Mouse (Mus musculus): ENCODE measurements around the gene Srpr. TPM values are rescaled to one million over a fixed set of nuclear protein-coding genes. Genes with fewer than 3 reads are reported as not detected.
A peak's percentile ranks its signal among the peaks of the same experiment; 100 is the strongest.

Srpr gene
- 100 to 1,000 TPM; 113 to 118 TPM for total RNA-seq (2021)
- long read RNA-seq, experiment 1, transcript Srpr-201 (14 exons, 2,993 nt), result major isoform, 176 of 203 reads
- long read RNA-seq, experiment 1, partial matches to known transcripts, result 9 of 203 reads
- long read RNA-seq, experiment 1, other reads (novel, unspliced or antisense), result 18 of 203 reads
- long read RNA-seq, experiment 2, transcript Srpr-201 (14 exons, 2,993 nt), result major isoform, 199 of 223 reads
- long read RNA-seq, experiment 2, partial matches to known transcripts, result 15 of 223 reads
- long read RNA-seq, experiment 2, other reads (novel, unspliced or antisense), result 9 of 223 reads

- DNase-seq (ENCODE audit: low spot score in 2 of 2), result peak; percentile 92 to 95
These were observed at the start of gene Srpr, which contains the start of gene Tirap for GRCm38 (mm10) chr9:35199772-35200471. TSS of gene Srpr (plus strand) at chr9:35200175. TSS of gene Tirap (minus strand) at chr9:35200291.

- no peak for DNase-seq (ENCODE audit: low spot score in 2 of 2)
These were observed 47.1 kb upstream of the Srpr start for GRCm38 (mm10) chr9:35152923-35153322.

- DNase-seq (ENCODE audit: low spot score in 2 of 2), result peak; percentile 38 to 62
These were observed 43.8 kb upstream of the Srpr start for GRCm38 (mm10) chr9:35156002-35156710.

GRCm38 (mm10) chr9:35156862-35157261, 43.1 kb upstream of the Srpr start:
- DNase-seq (ENCODE audit: low spot score in 2 of 2), result no peak

- DNase-seq (ENCODE audit: low spot score in 2 of 2), result no peak
These were observed 41.5 kb upstream of the Srpr start for GRCm38 (mm10) chr9:35158477-35158876.

- DNase-seq (ENCODE audit: low spot score in 2 of 2), result no peak
These were observed 39.3 kb upstream of the Srpr start for GRCm38 (mm10) chr9:35160662-35161061.

GRCm38 (mm10) chr9:35161721-35162120, 38.3 kb upstream of the Srpr start:
- DNase-seq (ENCODE audit: low spot score in 2 of 2), result no peak

GRCm38 (mm10) chr9:35163011-35163690, 36.8 kb upstream of the Srpr start:
- DNase-seq (ENCODE audit: low spot score in 2 of 2), result peak in 1 of 2 experiments; percentile 60

GRCm38 (mm10) chr9:35164142-35164874, 35.7 kb upstream of the Srpr start:
- DNase-seq (ENCODE audit: low spot score in 2 of 2), result no peak

- no peak for DNase-seq (ENCODE audit: low spot score in 2 of 2)
These were observed 33.7 kb upstream of the Srpr start for GRCm38 (mm10) chr9:35166144-35166797.

GRCm38 (mm10) chr9:35166798-35167635, 33.0 kb upstream of the Srpr start:
- no peak for DNase-seq (ENCODE audit: low spot score in 2 of 2)

GRCm38 (mm10) chr9:35170071-35170470, 29.9 kb upstream of the Srpr start:
- no peak for DNase-seq (ENCODE audit: low spot score in 2 of 2)

GRCm38 (mm10) chr9:35173331-35173730, 26.6 kb upstream of the Srpr start:
- no peak for DNase-seq (ENCODE audit: low spot score in 2 of 2)

GRCm38 (mm10) chr9:35175251-35176123, 24.5 kb upstream of the Srpr start, which contains the start of gene Dcps:
TSS of gene Dcps (minus strand) at chr9:35176061.
- DNase-seq (ENCODE audit: low spot score in 2 of 2), result peak; percentile 69 to 92

- DNase-seq (ENCODE audit: low spot score in 2 of 2), result no peak
These were observed 23.8 kb upstream of the Srpr start for GRCm38 (mm10) chr9:35176124-35176659.

- DNase-seq (ENCODE audit: low spot score in 2 of 2), result no peak
These were observed 17.1 kb upstream of the Srpr start for GRCm38 (mm10) chr9:35182832-35183231.

- no peak for DNase-seq (ENCODE audit: low spot score in 2 of 2)
These were observed 16.6 kb upstream of the Srpr start for GRCm38 (mm10) chr9:35183359-35183758.

GRCm38 (mm10) chr9:35186430-35186829, 13.5 kb upstream of the Srpr start:
- no peak for DNase-seq (ENCODE audit: low spot score in 2 of 2)

All from gastrocnemius, postnatal 4 days (tissue).